18 mouse cellular contexts compared by ENCODE assay signal in the genomic region with DNA sequence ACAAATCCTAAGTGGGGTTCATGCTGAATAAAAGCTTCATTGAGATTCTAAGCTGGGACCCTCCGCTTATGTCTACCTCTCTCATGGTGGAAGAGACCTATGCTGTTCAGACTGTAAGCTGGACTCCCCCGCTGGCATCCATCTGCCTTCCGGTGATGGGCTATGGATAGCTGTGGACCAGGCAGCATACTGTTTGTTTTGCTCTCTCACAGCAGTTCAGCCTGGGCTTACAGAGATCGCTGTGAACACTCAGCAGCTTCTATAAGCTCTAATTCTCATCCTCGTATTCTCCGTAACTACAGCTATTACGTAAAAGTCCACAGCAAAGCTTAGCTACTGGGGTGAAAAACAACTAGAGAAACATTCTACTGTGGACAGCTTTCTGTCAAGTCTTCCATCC.
DNase-seq lines count a peak whose midpoint lies in the region; ATAC-seq and TF ChIP-seq lines count a peak whose summit lies in the region.
"Had no signal": no experiment of that assay in that cellular context is flagged by ENCODE, and none has a peak within 500 bp of the region (broad histone marks: within the 10 kb centered on the region; RNA-seq: fewer than 3 reads in every experiment).

No protein-coding gene starts in this region.

- no peak for ATAC-seq in forebrain, embryonic 15.5 days (replicated peaks)
- ATAC-seq in forebrain, postnatal 0 days: no peak
- ATAC-seq in limb, embryonic 13.5 days (ENCODE audit: low FRiP score, low read depth): no peak
- no peak for ATAC-seq in stomach, embryonic 15.5 days (ENCODE audit: insufficient read depth, low FRiP score, low read depth)
- ATAC-seq: Patski had no signal

- no peaks in the 10 kb centered on the region for H3K27me3 ChIP-seq in forebrain, embryonic 15.5 days
- H3K27me3 ChIP-seq in forebrain, postnatal 0 days (ENCODE audit: insufficient read depth, low read length): no peaks in the 10 kb centered on the region
- no peaks in the 10 kb centered on the region for H3K27me3 ChIP-seq in limb, embryonic 13.5 days
- H3K27me3 ChIP-seq in limb, embryonic 10.5 days (ENCODE audit: low read depth, poor library complexity, severe bottlenecking): no peaks in the 10 kb centered on the region
- no peaks in the 10 kb centered on the region for H3K27me3 ChIP-seq in stomach, embryonic 15.5 days (replicated peaks)
- H3K27me3 ChIP-seq: hindbrain, embryonic 12.5 days; limb, embryonic 12.5 days had no signal

- no peak overlapping the region for H3K4me3 ChIP-seq in forebrain, embryonic 15.5 days
- no peak overlapping the region for H3K4me3 ChIP-seq in forebrain, postnatal 0 days (ENCODE audit: low read depth, low read length)
- H3K4me3 ChIP-seq in limb, embryonic 13.5 days: no peak overlapping the region
- H3K4me3 ChIP-seq in limb, embryonic 10.5 days: no peak overlapping the region
- H3K4me3 ChIP-seq in stomach, embryonic 15.5 days (replicated peaks): no peak overlapping the region
- H3K4me3 ChIP-seq: hindbrain, embryonic 12.5 days; limb, embryonic 12.5 days; myocyte had no signal

- peaks cover 9% of the 10 kb centered on the region for H3K4me1 ChIP-seq in forebrain, embryonic 15.5 days
- H3K4me1 ChIP-seq in forebrain, postnatal 0 days (ENCODE audit: insufficient read depth): no peaks in the 10 kb centered on the region
- H3K4me1 ChIP-seq in limb, embryonic 13.5 days: no peaks in the 10 kb centered on the region
- H3K4me1 ChIP-seq in limb, embryonic 10.5 days: no peaks in the 10 kb centered on the region
- 0 out of 2 replicates have a peak, but pooled peaks cover 3% of the 10 kb centered on the region for H3K4me1 ChIP-seq in stomach, embryonic 15.5 days
- H3K4me1 ChIP-seq: hindbrain, embryonic 12.5 days; limb, embryonic 12.5 days had no signal

- DNase-seq in forebrain, postnatal 0 days: no peak
- no peak for DNase-seq in limb, embryonic 10.5 days (ENCODE audit: low spot score)
- DNase-seq in cerebellum, postnatal 10 days: peak; percentile 80 to 85
- DNase-seq in adrenal gland, adult 2 months: no peak
- DNase-seq in testis, postnatal 10 days (ENCODE audit: low spot score): no peak
- DNase-seq: heart, adult 11 months; kidney, adult 18-20 months; kidney, postnatal 25 days; lung, adult 2 months; lung, postnatal 4 days had no signal

- TF ChIP-seq CTCF in forebrain, postnatal 0 days (IDR thresholded peaks at IDR 0.05; ENCODE audit: low read depth): no peak

- no peak overlapping the region for H3K9ac ChIP-seq in forebrain, embryonic 15.5 days (replicated peaks)
- H3K9ac ChIP-seq in forebrain, postnatal 0 days: no peak overlapping the region
- no peak overlapping the region for H3K9ac ChIP-seq in limb, embryonic 13.5 days
- no peak overlapping the region for H3K9ac ChIP-seq in stomach, embryonic 15.5 days
- H3K9ac ChIP-seq: hindbrain, embryonic 12.5 days; limb, embryonic 12.5 days had no signal

- H3K4me2 ChIP-seq in forebrain, embryonic 15.5 days (replicated peaks): no peak overlapping the region
- H3K4me2 ChIP-seq in forebrain, postnatal 0 days (ENCODE audit: low read depth): no peak overlapping the region
- no peak overlapping the region for H3K4me2 ChIP-seq in limb, embryonic 13.5 days (replicated peaks)
- H3K4me2 ChIP-seq in stomach, embryonic 15.5 days: peak overlapping the region; percentile 1; the same call in 1 of the 2 replicates
- H3K4me2 ChIP-seq: hindbrain, embryonic 12.5 days; limb, embryonic 12.5 days; midbrain, embryonic 11.5 days had no signal

- H3K27ac ChIP-seq in forebrain, embryonic 15.5 days (replicated peaks): peak overlapping the region; percentile 21; the same call in 1 of the 2 replicates
- no peak overlapping the region for H3K27ac ChIP-seq in forebrain, postnatal 0 days (ENCODE audit: low read depth, low read length)
- H3K27ac ChIP-seq in limb, embryonic 13.5 days: peak overlapping the region; percentile 49; the same call in 1 of the 2 replicates
- no peak overlapping the region for H3K27ac ChIP-seq in limb, embryonic 10.5 days
- H3K27ac ChIP-seq in stomach, embryonic 15.5 days: peak overlapping the region; percentile 26; the same call in 1 of the 2 replicates
- H3K27ac ChIP-seq: hindbrain, embryonic 12.5 days; limb, embryonic 12.5 days had no signal

- H3K36me3 ChIP-seq in forebrain, embryonic 15.5 days: no peaks in the 10 kb centered on the region
- no peaks in the 10 kb centered on the region for H3K36me3 ChIP-seq in forebrain, postnatal 0 days (ENCODE audit: insufficient read depth)
- no peaks in the 10 kb centered on the region for H3K36me3 ChIP-seq in limb, embryonic 13.5 days
- H3K36me3 ChIP-seq in limb, embryonic 10.5 days: no peaks in the 10 kb centered on the region
- no peaks in the 10 kb centered on the region for H3K36me3 ChIP-seq in stomach, embryonic 15.5 days
- H3K36me3 ChIP-seq: hindbrain, embryonic 12.5 days; limb, embryonic 12.5 days had no signal

- no peaks in the 10 kb centered on the region for H3K9me3 ChIP-seq in forebrain, embryonic 15.5 days
- H3K9me3 ChIP-seq in forebrain, postnatal 0 days (ENCODE audit: low read length): no peaks in the 10 kb centered on the region
- H3K9me3 ChIP-seq in limb, embryonic 13.5 days: no peaks in the 10 kb centered on the region
- H3K9me3 ChIP-seq in limb, embryonic 10.5 days (replicated peaks): no peaks in the 10 kb centered on the region
- H3K9me3 ChIP-seq in stomach, embryonic 15.5 days: no peaks in the 10 kb centered on the region
- H3K9me3 ChIP-seq: hindbrain, embryonic 12.5 days; limb, embryonic 12.5 days had no signal

- WGBS in forebrain, embryonic 15.5 days: 81% methylated on average over 7 of the region's 7 CpGs
- WGBS in forebrain, postnatal 0 days: 79% methylated on average over 7 of the region's 7 CpGs
- 87% methylated on average over 7 of the region's 7 CpGs for WGBS in limb, embryonic 13.5 days
- WGBS in limb, embryonic 10.5 days: 93% methylated on average over 7 of the region's 7 CpGs
- 72% methylated on average over 7 of the region's 7 CpGs for WGBS in stomach, embryonic 15.5 days

Comparison
In these comparisons a context has a peak if more than half of its experiments do, and no peak if none do; other contexts are left out.
1. H3K27ac ChIP-seq: peak in forebrain, embryonic 15.5 days (single experiment), limb, embryonic 13.5 days (single experiment) and stomach, embryonic 15.5 days (single experiment); none in forebrain, postnatal 0 days (single experiment) and limb, embryonic 10.5 days (single experiment).
2. DNase-seq: peak in cerebellum, postnatal 10 days (2 of 2); none in forebrain, postnatal 0 days (single experiment), limb, embryonic 10.5 days (single experiment), adrenal gland, adult 2 months (single experiment) and testis, postnatal 10 days (single experiment).